Mouse (Mus musculus): ENCODE measurements at regions not wholly inside any gene's neighbourhood (a gene's known extent, or its start where the extent isn't known, plus 50 kb on each side); places are given as distances from the start of the nearest gene placed in this dataset.

DNA sequence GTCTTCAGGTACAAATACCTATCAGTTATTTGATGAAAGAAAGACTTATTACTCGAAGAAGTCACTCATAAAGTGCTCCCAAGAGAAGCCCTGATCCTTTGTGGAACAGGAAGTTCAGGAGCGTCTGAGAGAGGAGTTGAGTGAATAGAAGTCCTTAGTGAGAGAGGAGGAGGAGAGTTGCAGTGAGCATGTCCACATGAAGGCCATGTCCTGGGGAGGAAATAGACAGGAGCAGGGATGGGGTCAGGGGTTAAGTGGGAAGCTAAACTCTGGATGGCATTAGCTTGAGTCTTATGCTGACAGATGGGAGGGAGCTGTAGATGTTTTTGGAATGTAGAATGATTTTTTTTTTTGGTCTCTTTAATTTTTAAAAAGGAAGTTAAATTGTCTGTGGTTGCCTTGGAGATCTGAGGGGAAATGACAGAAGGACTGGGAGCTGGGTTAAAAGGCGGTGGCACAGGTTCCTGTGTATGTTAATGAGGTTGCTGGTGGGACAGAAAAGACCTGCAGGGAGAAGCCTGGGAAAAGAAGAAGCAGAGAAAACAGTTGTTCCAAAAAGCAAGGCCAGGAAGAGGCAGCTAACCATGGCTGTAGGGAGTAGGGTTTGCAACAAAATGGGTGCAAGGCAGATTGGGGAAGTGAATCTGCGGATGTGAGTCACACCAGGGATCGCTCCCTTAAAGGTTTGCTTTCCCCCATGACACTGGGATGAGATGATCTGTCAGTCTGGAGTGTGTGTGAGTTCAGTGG is 128.9 kb downstream of the 4933412E24Rik start:
- no peak overlapping the region for H3K4me3 ChIP-seq (ENCODE audit: control insufficient read depth in 1 of 2, insufficient read depth in 1 of 2, low read depth in 2 of 2, low read length in 2 of 2)

DNA sequence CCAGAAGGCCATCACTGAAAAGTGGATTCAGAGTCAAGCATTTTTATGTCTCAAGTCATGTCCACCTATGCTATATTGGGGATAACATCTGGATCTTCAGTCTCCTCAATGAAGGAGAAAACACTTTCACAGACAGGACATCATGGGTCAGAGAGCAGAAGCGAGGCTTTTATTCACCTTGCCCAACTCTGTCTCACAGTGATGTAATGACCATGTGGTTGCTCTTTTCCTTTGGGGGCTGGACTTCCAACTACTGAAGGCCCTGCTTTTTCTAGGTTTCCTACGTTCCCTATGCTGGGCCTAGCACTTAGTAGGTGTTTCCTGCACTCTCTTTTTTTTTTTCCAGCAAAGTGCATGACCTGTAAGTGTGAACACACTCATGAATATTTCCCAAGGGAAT is 130.4 kb downstream of the 4933412E24Rik start:
- TF ChIP-seq ZKSCAN1 (IDR thresholded peaks at IDR 0.05; ENCODE audit: low read depth, low read length) (no peak), ETS1 (IDR thresholded peaks at IDR 0.05; ENCODE audit: low read depth, low read length) (no peak), SIN3A (IDR thresholded peaks at IDR 0.05; ENCODE audit: low read length) (no peak), MYC (IDR thresholded peaks at IDR 0.05; ENCODE audit: low read depth, low read length) (no peak), MAFK (IDR thresholded peaks at IDR 0.05; ENCODE audit: borderline replicate concordance, low read depth, low read length) (no peak), RCOR1 (IDR thresholded peaks at IDR 0.05; ENCODE audit: low read depth, low read length) (no peak), MAX (IDR thresholded peaks at IDR 0.05; ENCODE audit: low read length) (no peak), RAD21 (IDR thresholded peaks at IDR 0.05; ENCODE audit: low read depth, low read length) (no peak), TCF12 (IDR thresholded peaks at IDR 0.05; ENCODE audit: low read depth, low read length) (no peak), GATA1 (IDR thresholded peaks at IDR 0.05; ENCODE audit: low read depth, low read length) (no peak), EP300 (IDR thresholded peaks at IDR 0.05; ENCODE audit: low read depth in 1 of 2, low read length in 2 of 2) (no peak), GABPA (IDR thresholded peaks at IDR 0.05; ENCODE audit: low read depth, low read length) (no peak)
- Histone ChIP-seq H3K9ac (ENCODE audit: control insufficient read depth, low read depth, low read length, poor library complexity, severe bottlenecking) (no peak overlapping the region), H3K4me3 (ENCODE audit: control insufficient read depth in 1 of 2, insufficient read depth in 1 of 2, low read depth in 2 of 2, low read length in 2 of 2) (no peak overlapping the region)

More for the DNA sequence above, 128.9 kb downstream of the 4933412E24Rik start:
- Histone ChIP-seq H3K27ac (ENCODE audit: control insufficient read depth, low read depth, low read length) (no peak overlapping the region), H3K9ac (ENCODE audit: control insufficient read depth, low read depth, low read length, poor library complexity, severe bottlenecking) (no peak overlapping the region), H3K9me3 (replicated peaks; ENCODE audit: insufficient read depth, low read length) (no peaks in the 10 kb centered on the region; the same call in 1 of the 2 replicates), H3K27me3 (ENCODE audit: control insufficient read depth in 1 of 2, insufficient read depth in 2 of 2, low read length in 2 of 2) (no peaks in the 10 kb centered on the region), H3K36me3 (ENCODE audit: control insufficient read depth in 1 of 2, insufficient read depth in 2 of 2, low read length in 2 of 2) (no peaks in the 10 kb centered on the region), H3K4me1 (ENCODE audit: control insufficient read depth in 1 of 2, insufficient read depth in 2 of 2, low read length in 2 of 2) (no peaks in the 10 kb centered on the region), H3K79me2 (ENCODE audit: control insufficient read depth, insufficient read depth, low read length, poor library complexity) (no peaks in the 10 kb centered on the region)
- TF ChIP-seq POLR2AphosphoS2 (IDR thresholded peaks at IDR 0.05; ENCODE audit: low read length) (no peak), JUND (IDR thresholded peaks at IDR 0.05; ENCODE audit: low read depth, low read length) (no peak), MYC (IDR thresholded peaks at IDR 0.05; ENCODE audit: low read depth, low read length) (no peak), RAD21 (IDR thresholded peaks at IDR 0.05; ENCODE audit: low read depth, low read length) (no peak), CTCF (IDR thresholded peaks at IDR 0.05 in 2 of 3, conservative IDR thresholded peaks at IDR 0.05 in 1 of 3; ENCODE audit: control insufficient read depth in 1 of 3, insufficient read depth in 1 of 3, low read depth in 2 of 3, low read length in 3 of 3, poor library complexity in 1 of 3, severe bottlenecking in 1 of 3) (no peak), USF1 (IDR thresholded peaks at IDR 0.05; ENCODE audit: low read depth, low read length) (no peak), GABPA (IDR thresholded peaks at IDR 0.05; ENCODE audit: low read depth, low read length) (no peak)
- no peak for DNase-seq (ENCODE audit: low read depth, low spot score)

More for the DNA sequence above, 130.4 kb downstream of the 4933412E24Rik start:
- no peak overlapping the region for H3K27ac ChIP-seq (ENCODE audit: control insufficient read depth, low read depth, low read length)
- no peaks in the 10 kb centered on the region for H3K36me3 ChIP-seq (ENCODE audit: control insufficient read depth in 1 of 2, insufficient read depth in 2 of 2, low read length in 2 of 2)
- no peaks in the 10 kb centered on the region for H3K4me1 ChIP-seq (ENCODE audit: control insufficient read depth in 1 of 2, insufficient read depth in 2 of 2, low read length in 2 of 2)
- DNase-seq (ENCODE audit: low read depth, low spot score), result no peak
- H3K79me2 ChIP-seq (ENCODE audit: control insufficient read depth, insufficient read depth, low read length, poor library complexity), result no peaks in the 10 kb centered on the region
- H3K27me3 ChIP-seq (ENCODE audit: control insufficient read depth in 1 of 2, insufficient read depth in 2 of 2, low read length in 2 of 2), result no peaks in the 10 kb centered on the region
- no peaks in the 10 kb centered on the region; the same call in 1 of the 2 replicates for H3K9me3 ChIP-seq (replicated peaks; ENCODE audit: insufficient read depth, low read length)

Data from MEL (cell line).